29 mouse cellular contexts compared by ENCODE assay signal in the genomic region with DNA sequence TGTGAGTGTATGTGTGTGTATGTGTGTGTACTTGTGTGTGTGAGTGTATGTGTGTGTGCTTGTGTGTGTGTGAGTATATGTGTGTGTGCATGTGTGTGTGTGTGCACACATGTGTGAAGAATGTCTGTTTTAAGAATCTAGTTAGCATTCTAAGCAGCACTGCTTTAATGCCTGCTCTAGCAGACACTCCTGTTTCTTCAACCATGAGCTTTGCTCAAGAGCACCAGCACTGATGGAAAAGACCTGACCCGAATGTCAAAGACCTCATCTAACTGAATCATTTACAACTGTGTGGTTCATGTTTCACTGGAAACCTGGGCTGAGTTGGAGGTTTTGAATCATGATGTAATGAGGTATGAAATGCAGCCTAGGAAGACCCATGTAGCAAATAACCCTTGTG.
DNase-seq lines count a peak whose midpoint lies in the region; ATAC-seq and TF ChIP-seq lines count a peak whose summit lies in the region.
"Had no signal": no experiment of that assay in that cellular context is flagged by ENCODE, and none has a peak within 500 bp of the region (broad histone marks: within the 10 kb centered on the region; RNA-seq: fewer than 3 reads in every experiment).

No protein-coding gene starts in this region.

- peaks cover 4% of the 10 kb centered on the region; the same call in 1 of the 2 replicates for H3K4me1 ChIP-seq in forebrain, embryonic 12.5 days
- peaks cover 6% of the 10 kb centered on the region for H3K4me1 ChIP-seq in forebrain, postnatal 0 days (ENCODE audit: insufficient read depth)
- no peaks in the 10 kb centered on the region for H3K4me1 ChIP-seq in kidney, embryonic 16.5 days (ENCODE audit: insufficient read depth, low read length)
- 0 out of 2 replicates have a peak, but pooled peaks cover 3% of the 10 kb centered on the region for H3K4me1 ChIP-seq in midbrain, embryonic 15.5 days
- H3K4me1 ChIP-seq in midbrain, embryonic 11.5 days (ENCODE audit: control insufficient read depth, insufficient read depth, low read length) = no peaks in the 10 kb centered on the region
- H3K4me1 ChIP-seq: embryonic facial prominence, embryonic 13.5 days; hindbrain, embryonic 10.5 days; intestine, embryonic 15.5 days; neural tube, embryonic 12.5 days had no signal

- ATAC-seq in forebrain, embryonic 12.5 days (ENCODE audit: low FRiP score) = peak; percentile 51
- no peak; the same call in 1 of the 2 replicates for ATAC-seq in forebrain, postnatal 0 days
- no peak for ATAC-seq in kidney, embryonic 16.5 days (ENCODE audit: low FRiP score, low TSS enrichment)
- peak; percentile 66; the same call in 1 of the 2 replicates for ATAC-seq in midbrain, embryonic 15.5 days (replicated peaks)
- ATAC-seq in midbrain, embryonic 11.5 days (ENCODE audit: low FRiP score) = no peak
- ATAC-seq in megakaryocyte progenitor cell, adult 5-6 weeks (replicated peaks; ENCODE audit: poor library complexity) = no peak
- ATAC-seq: hindbrain, embryonic 16.5 days; intestine, embryonic 15.5 days; Patski had no signal

- no peak overlapping the region for H3K27ac ChIP-seq in forebrain, embryonic 12.5 days
- H3K27ac ChIP-seq in forebrain, postnatal 0 days (ENCODE audit: low read depth, low read length) = no peak overlapping the region
- H3K27ac ChIP-seq in kidney, embryonic 16.5 days (ENCODE audit: low read length) = no peak overlapping the region
- H3K27ac ChIP-seq in midbrain, embryonic 15.5 days = no peak overlapping the region
- no peak overlapping the region for H3K27ac ChIP-seq in midbrain, embryonic 11.5 days (ENCODE audit: low read depth, low read length)
- H3K27ac ChIP-seq: embryonic facial prominence, embryonic 13.5 days; hindbrain, embryonic 10.5 days; intestine, embryonic 15.5 days; liver, embryonic 14.5 days; macrophage; neural tube, embryonic 12.5 days had no signal

- no peaks in the 10 kb centered on the region for H3K36me3 ChIP-seq in forebrain, embryonic 12.5 days (replicated peaks)
- H3K36me3 ChIP-seq in forebrain, postnatal 0 days (ENCODE audit: insufficient read depth) = no peaks in the 10 kb centered on the region
- H3K36me3 ChIP-seq in kidney, embryonic 16.5 days (ENCODE audit: insufficient read depth, low read length) = no peaks in the 10 kb centered on the region
- no peaks in the 10 kb centered on the region for H3K36me3 ChIP-seq in midbrain, embryonic 15.5 days (replicated peaks)
- H3K36me3 ChIP-seq in midbrain, embryonic 11.5 days (ENCODE audit: control insufficient read depth, insufficient read depth, low read length) = no peaks in the 10 kb centered on the region
- H3K36me3 ChIP-seq: embryonic facial prominence, embryonic 13.5 days; G1E; hindbrain, embryonic 10.5 days; intestine, embryonic 15.5 days; neural tube, embryonic 12.5 days had no signal

- no peak overlapping the region for H3K9ac ChIP-seq in forebrain, embryonic 12.5 days
- H3K9ac ChIP-seq in forebrain, postnatal 0 days = no peak overlapping the region
- H3K9ac ChIP-seq in kidney, embryonic 16.5 days (replicated peaks; ENCODE audit: low read length) = no peak overlapping the region
- H3K9ac ChIP-seq in midbrain, embryonic 15.5 days = no peak overlapping the region
- no peak overlapping the region for H3K9ac ChIP-seq in midbrain, embryonic 11.5 days (ENCODE audit: low read length)
- H3K9ac ChIP-seq: embryonic facial prominence, embryonic 13.5 days; intestine, embryonic 15.5 days; liver, embryonic 14.5 days; neural tube, embryonic 12.5 days had no signal

- H3K4me3 ChIP-seq in forebrain, embryonic 12.5 days (replicated peaks) = no peak overlapping the region
- H3K4me3 ChIP-seq in forebrain, postnatal 0 days (ENCODE audit: low read depth, low read length) = no peak overlapping the region
- H3K4me3 ChIP-seq in kidney, embryonic 16.5 days (ENCODE audit: low read length) = no peak overlapping the region
- H3K4me3 ChIP-seq in midbrain, embryonic 15.5 days = no peak overlapping the region
- no peak overlapping the region for H3K4me3 ChIP-seq in midbrain, embryonic 11.5 days (ENCODE audit: low read depth, low read length)
- H3K4me3 ChIP-seq: embryonic facial prominence, embryonic 13.5 days; hindbrain, embryonic 10.5 days; intestine, embryonic 15.5 days; myocyte; neural tube, embryonic 12.5 days had no signal

- DNase-seq in forebrain, postnatal 0 days = no peak
- peak; percentile 60 for DNase-seq in kidney, adult 9 months
- DNase-seq in midbrain, embryonic 11.5 days (ENCODE audit: low spot score, missing footprints) = no peak
- DNase-seq: adrenal gland, postnatal 10 days; cerebellum, adult 11-12 months; cerebellum, adult 9-11 months; gastrocnemius, postnatal 10 days; heart, postnatal 14 days; kidney, postnatal 4 days; layer of hippocampus, postnatal 36 days; left cerebral cortex, postnatal 4 days; liver; lung, adult 2 months; lung, postnatal 10 days; thymus, postnatal 4 days had no signal

- 80% methylated on average over 1 of the region's 1 CpGs for WGBS in forebrain, embryonic 12.5 days
- 72% methylated on average over 1 of the region's 1 CpGs for WGBS in forebrain, postnatal 0 days
- 33% methylated on average over 1 of the region's 1 CpGs for WGBS in kidney, embryonic 16.5 days
- WGBS in midbrain, embryonic 15.5 days = 81% methylated on average over 1 of the region's 1 CpGs
- 85% methylated on average over 1 of the region's 1 CpGs for WGBS in midbrain, embryonic 11.5 days

- no peak overlapping the region for H3K4me2 ChIP-seq in forebrain, embryonic 12.5 days
- no peak overlapping the region for H3K4me2 ChIP-seq in forebrain, postnatal 0 days (ENCODE audit: low read depth)
- no peak overlapping the region for H3K4me2 ChIP-seq in kidney, embryonic 16.5 days (replicated peaks; ENCODE audit: low read depth, low read length)
- no peak overlapping the region for H3K4me2 ChIP-seq in midbrain, embryonic 15.5 days
- no peak overlapping the region for H3K4me2 ChIP-seq in midbrain, embryonic 11.5 days
- H3K4me2 ChIP-seq: embryonic facial prominence, embryonic 13.5 days; intestine, embryonic 15.5 days; neural tube, embryonic 12.5 days had no signal

- TF ChIP-seq CTCF in forebrain, postnatal 0 days (IDR thresholded peaks at IDR 0.05; ENCODE audit: low read depth) = no peak

- no peaks in the 10 kb centered on the region for H3K27me3 ChIP-seq in forebrain, embryonic 12.5 days
- no peaks in the 10 kb centered on the region for H3K27me3 ChIP-seq in forebrain, postnatal 0 days (ENCODE audit: insufficient read depth, low read length)
- H3K27me3 ChIP-seq in kidney, embryonic 16.5 days (ENCODE audit: insufficient read depth, low read length) = no peaks in the 10 kb centered on the region
- H3K27me3 ChIP-seq in midbrain, embryonic 15.5 days (replicated peaks) = no peaks in the 10 kb centered on the region
- H3K27me3 ChIP-seq in midbrain, embryonic 11.5 days (ENCODE audit: control insufficient read depth, insufficient read depth, low read length) = no peaks in the 10 kb centered on the region
- H3K27me3 ChIP-seq: embryonic facial prominence, embryonic 13.5 days; intestine, embryonic 15.5 days; neural tube, embryonic 12.5 days; Patski had no signal

- no peaks in the 10 kb centered on the region for H3K9me3 ChIP-seq in forebrain, embryonic 12.5 days
- H3K9me3 ChIP-seq in forebrain, postnatal 0 days (ENCODE audit: low read length) = no peaks in the 10 kb centered on the region
- H3K9me3 ChIP-seq in kidney, embryonic 16.5 days (ENCODE audit: low read length) = no peaks in the 10 kb centered on the region
- no peaks in the 10 kb centered on the region for H3K9me3 ChIP-seq in midbrain, embryonic 15.5 days
- no peaks in the 10 kb centered on the region for H3K9me3 ChIP-seq in midbrain, embryonic 11.5 days (ENCODE audit: control insufficient read depth, low read length)
- H3K9me3 ChIP-seq: embryonic facial prominence, embryonic 13.5 days; G1E; hindbrain, embryonic 10.5 days; intestine, embryonic 15.5 days; neural tube, embryonic 12.5 days had no signal

Comparison
In these comparisons a context has a peak if more than half of its experiments do, and no peak if none do; other contexts are left out.
1. ATAC-seq: peak in forebrain, embryonic 12.5 days (single experiment) and midbrain, embryonic 15.5 days (single experiment); none in forebrain, postnatal 0 days (single experiment), kidney, embryonic 16.5 days (single experiment), midbrain, embryonic 11.5 days (single experiment) and megakaryocyte progenitor cell, adult 5-6 weeks (single experiment).